Mouse (Mus musculus): ENCODE measurements around the gene Zscan20. TPM values are rescaled to one million over a fixed set of nuclear protein-coding genes. Genes with fewer than 3 reads are reported as not detected.

The Zscan20 gene
- total RNA-seq (2021), result 1 to 10 TPM; 4.4 to 4.7 TPM
- long read RNA-seq, experiment 1, partial matches to known transcripts, result 0 of 2 reads
- long read RNA-seq, experiment 1, other reads (novel, unspliced or antisense), result 2 of 2 reads
- long read RNA-seq, experiment 2, partial matches to known transcripts, result 0 of 2 reads
- long read RNA-seq, experiment 2, other reads (novel, unspliced or antisense), result 2 of 2 reads

GRCm38 (mm10) chr4:128609925-128610402, at the start of gene Zscan20:
TSS of gene Zscan20 (minus strand) at chr4:128610098.
- intact Hi-C loops (cut with DNase I), result loop anchor here (2.0 to 5.0 kb wide), 2 partner anchors 167 to 251 kb away; no protein-coding TSS in a partner anchor
- peak; percentile 90 to 93 for DNase-seq

DNA sequence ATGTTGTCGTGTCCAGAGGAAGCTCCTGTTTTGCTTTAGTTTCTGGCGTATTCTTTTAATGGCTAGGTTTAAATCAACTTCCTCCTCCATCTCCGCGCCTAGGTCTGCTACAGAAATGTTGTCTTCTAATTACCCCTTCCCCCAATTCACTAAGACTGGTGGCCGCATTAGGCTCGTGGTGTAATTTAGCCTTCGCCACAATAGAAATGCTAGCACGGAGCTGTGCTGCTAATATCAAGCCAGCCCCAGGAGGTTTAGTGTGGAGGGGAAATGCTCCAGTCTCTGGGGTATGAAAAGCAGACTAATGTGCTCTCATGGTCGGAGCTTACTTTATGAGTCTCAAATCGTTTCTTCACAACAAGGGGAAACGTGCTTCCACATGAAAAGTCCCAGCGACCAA, 45.5 kb upstream of the Zscan20 start:
- intact Hi-C loops (cut with DNase I), result no loop called here
- DNase-seq, result no peak

GRCm38 (mm10) chr4:128654505-128655381, 44.8 kb upstream of the Zscan20 start, which contains the start of gene Phc2:
TSS of gene Phc2 (plus strand) at chr4:128654702.
- intact Hi-C loops (cut with DNase I), result no loop called here
- DNase-seq, result peak; percentile 87 to 90

- DNase-seq, result no peak
- intact Hi-C loops (cut with DNase I), result no loop called here
Measured at GRCm38 (mm10) chr4:128652584-128653298, 42.8 kb upstream of the Zscan20 start.

GRCm38 (mm10) chr4:128651530-128651929, 41.6 kb upstream of the Zscan20 start:
- no peak for DNase-seq
- intact Hi-C loops (cut with DNase I), result no loop called here

DNA sequence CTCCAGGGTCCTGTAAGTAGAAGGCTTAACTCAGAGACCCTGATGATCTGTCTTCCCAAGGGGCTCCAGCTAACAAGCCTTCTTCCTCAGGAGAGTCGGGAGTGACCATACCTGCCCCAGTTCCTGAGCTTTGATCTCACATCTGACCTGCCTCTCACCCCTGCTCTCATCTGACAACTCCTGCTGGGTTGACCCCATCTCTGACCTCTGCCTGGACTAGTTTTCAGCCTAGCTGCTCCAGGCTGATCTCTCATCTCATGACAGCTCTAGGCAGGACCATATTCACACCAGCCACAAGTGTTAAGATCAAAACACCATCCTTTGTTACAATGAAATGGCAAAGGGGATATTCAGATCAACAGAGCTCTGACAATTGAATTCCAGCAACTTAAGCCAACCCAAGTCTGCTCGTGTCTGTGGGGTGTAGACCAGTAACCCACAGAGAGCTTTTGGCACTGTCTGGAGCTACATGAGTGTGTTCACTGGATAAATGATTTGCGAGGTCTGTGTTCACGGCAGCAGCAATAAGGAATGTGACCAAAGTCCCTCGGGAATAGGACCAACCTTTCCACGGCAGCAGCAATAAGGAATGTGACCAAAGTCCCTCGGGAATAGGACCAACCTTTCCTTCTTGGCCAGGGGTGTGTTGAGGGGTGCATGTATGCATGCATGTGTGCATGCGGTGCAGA, 38.8 kb upstream of the Zscan20 start:
- no peak for DNase-seq
- intact Hi-C loops (cut with DNase I), result no loop called here

DNA sequence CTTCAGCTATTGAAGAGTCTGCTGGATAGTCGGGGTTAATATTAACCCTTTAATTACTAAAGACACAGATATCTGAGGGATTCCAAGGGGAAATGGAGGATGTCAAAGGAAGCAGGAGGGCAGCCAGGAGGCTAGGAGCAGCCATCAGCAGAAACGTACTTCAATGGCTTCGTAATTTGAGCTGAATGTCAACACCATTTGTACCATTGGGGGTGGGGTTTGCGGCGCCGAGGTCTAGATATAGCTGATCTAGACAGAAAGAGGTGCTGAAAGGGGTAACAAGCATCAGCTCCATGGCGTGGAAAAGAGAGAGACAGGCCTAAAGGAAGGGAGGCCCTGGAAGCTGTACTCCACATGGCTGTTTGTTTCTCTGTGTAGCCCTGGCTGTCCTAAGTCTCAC, 36.9 kb upstream of the Zscan20 start:
- no peak for DNase-seq
- intact Hi-C loops (cut with DNase I), result no loop called here

GRCm38 (mm10) chr4:128645896-128646295, 36.0 kb upstream of the Zscan20 start:
- DNase-seq, result no peak
- intact Hi-C loops (cut with DNase I), result no loop called here

DNA sequence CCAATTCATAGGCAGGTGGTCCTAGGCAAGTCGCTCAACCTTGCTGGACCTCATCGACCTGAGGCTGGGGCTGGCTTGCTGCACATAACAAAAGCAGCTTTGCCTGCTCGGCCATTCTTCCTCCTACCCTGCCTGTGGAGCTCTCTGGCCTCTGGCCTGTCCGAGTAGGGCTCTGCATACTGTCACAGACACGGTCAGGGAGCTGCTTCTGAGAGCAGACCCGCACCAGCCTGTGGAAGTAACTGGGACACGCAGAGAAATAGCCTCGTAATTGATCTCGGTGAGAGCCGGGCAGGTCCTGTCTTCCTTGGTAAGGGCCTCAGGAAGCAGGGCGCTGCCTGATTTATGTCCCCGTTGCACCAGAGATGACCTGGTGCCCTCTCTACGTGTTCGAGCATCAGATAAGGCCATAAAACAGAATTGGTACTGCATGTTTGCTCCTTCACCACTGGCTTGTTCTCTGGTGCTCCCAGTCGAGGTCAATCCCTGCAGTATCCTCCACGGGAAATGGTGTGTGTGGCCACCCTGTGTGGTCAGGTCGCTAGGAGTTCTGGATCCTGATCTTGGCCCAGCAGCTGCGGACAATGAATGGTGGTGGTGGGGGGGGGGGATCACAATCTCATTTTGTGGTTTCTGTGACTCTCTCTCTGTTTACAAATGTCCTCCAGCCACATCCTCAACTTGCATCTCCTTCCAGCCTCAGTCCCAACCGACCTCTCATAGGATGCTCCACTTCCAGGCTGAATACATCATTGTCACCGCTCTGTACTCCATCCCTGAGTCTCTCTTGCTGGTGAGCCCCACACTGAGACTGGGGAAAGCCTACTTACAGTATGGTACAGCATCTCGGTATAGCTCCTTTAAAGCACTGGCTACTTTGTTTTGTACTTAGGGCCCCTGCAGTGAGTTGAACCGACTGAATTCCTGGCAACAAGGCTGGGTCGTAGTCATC, 32.1 kb upstream of the Zscan20 start:
- intact Hi-C loops (cut with DNase I), result no loop called here
- DNase-seq, result no peak

- intact Hi-C loops (cut with DNase I), result no loop called here
Measured at GRCm38 (mm10) chr4:128638265-128638923, 28.5 kb upstream of the Zscan20 start.

GRCm38 (mm10) chr4:128637250-128637649, 27.4 kb upstream of the Zscan20 start:
- DNase-seq, result peak; percentile 16 to 22
- intact Hi-C loops (cut with DNase I), result no loop called here

More at GRCm38 (mm10) chr4:128638265-128638923, 28.5 kb upstream of the Zscan20 start:
- no peak for DNase-seq

DNA sequence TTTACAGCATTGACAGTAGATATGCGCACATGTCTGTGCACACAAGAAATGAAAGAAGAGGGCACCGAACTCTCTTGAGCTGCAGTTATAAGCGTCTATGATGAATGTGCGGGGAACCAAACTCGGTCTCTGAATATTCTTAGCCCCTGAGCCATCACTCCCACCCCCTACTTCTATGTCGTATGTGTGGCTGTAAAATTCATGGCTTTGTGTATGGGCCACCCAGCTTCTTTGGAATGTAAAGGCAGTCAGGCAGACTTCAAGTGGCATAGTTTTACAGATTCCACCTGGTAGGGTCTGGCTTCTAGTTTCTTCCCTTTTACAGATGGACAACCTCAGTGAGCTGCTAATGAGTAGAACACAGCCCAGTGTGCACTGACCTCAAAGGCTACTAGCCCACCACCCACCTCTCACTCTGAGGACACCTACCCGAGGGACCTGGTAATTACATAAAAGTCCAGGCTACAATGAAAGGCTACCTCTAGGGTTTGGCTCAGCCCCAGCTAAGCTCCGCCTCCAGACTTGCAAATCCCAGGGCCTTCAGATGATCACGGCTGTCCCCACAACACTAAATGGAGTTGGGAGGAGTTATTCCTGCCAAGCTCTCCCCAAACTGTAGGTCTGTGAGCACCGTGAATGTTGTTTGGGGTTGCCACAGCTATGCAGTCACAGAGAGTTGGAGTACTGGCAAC, 26.1 kb upstream of the Zscan20 start:
- intact Hi-C loops (cut with DNase I), result no loop called here
- DNase-seq, result no peak

DNA sequence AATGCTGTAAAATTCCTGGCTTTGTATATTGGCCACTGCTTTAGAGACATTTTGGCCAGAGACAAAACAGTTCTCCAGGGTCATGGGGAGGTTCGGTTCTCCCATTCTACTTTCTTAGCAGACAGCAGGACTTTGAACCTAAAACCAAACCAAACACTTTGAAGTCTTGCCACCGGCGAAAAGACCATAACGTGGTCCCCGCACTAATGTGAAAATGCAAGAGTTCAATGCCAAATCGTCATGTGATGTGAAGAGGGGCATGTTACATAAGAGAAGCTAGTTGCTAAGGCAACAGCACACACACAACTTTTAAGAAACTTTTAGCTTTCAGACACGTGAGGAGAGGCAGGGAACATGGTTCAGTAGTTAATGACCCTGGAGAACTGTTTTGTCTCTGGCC, 25.6 kb upstream of the Zscan20 start:
- intact Hi-C loops (cut with DNase I), result no loop called here
- DNase-seq, result no peak

- DNase-seq, result no peak
- intact Hi-C loops (cut with DNase I), result no loop called here
Measured at GRCm38 (mm10) chr4:128621109-128621508, 11.2 kb upstream of the Zscan20 start.

GRCm38 (mm10) chr4:128620572-128620971, 10.7 kb upstream of the Zscan20 start:
- intact Hi-C loops (cut with DNase I), result no loop called here
- no peak for DNase-seq

- intact Hi-C loops (cut with DNase I), result no loop called here
- no peak for DNase-seq
Measured at GRCm38 (mm10) chr4:128618963-128619362, 9.1 kb upstream of the Zscan20 start.

GRCm38 (mm10) chr4:128618246-128618911, 8.5 kb upstream of the Zscan20 start, which contains the start of gene Tlr12:
TSS of gene Tlr12 (minus strand) at chr4:128618619.
- intact Hi-C loops (cut with DNase I), result no loop called here
- DNase-seq, result no peak
